Mouse (Mus musculus): ENCODE data around the gene Lrpprc. TPM values are rescaled to one million over a fixed set of nuclear protein-coding genes. Genes with fewer than 3 reads are reported as not detected.
A peak's percentile ranks its signal among the peaks of the same experiment; 100 is the strongest.

The Lrpprc gene
- polyA plus RNA-seq, 1 experiment from 2014 or later = 56.7 TPM

DNA sequence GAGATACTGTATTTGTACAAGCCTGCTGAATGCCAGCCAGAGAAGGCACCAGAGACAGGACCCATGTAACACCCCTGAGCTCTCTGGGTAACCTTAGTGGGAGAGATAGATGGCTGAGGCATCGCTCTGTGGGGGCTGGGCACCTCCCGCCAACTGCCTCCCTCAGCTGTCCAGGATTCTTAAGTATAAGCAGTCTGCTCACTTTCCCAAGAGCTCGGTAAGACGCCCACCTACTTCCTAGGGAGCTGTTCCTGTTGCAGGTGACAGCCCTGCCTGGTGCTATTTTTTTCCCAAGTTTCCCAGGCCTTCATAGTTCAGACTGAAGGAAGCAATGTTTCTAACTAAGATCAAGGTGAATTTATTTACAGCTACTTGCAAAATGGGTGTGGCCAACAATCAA is 115.4 kb downstream of the Lrpprc start:
- Histone ChIP-seq H3K4me1 (peaks cover 41% of the 10 kb centered on the region), H3K9me3 (no peaks in the 10 kb centered on the region), H3K4me3 (no peak overlapping the region), H3K27ac (replicated peaks) (no peak overlapping the region), H3K36me3 (replicated peaks) (no peaks in the 10 kb centered on the region), H3K27me3 (replicated peaks; ENCODE audit: low read depth, poor library complexity, severe bottlenecking) (peaks cover 24% of the 10 kb centered on the region)
- WGBS = 65% methylated on average over 4 of the region's 4 CpGs
- peak; percentile 11 for DNase-seq (ENCODE audit: low spot score)

DNA sequence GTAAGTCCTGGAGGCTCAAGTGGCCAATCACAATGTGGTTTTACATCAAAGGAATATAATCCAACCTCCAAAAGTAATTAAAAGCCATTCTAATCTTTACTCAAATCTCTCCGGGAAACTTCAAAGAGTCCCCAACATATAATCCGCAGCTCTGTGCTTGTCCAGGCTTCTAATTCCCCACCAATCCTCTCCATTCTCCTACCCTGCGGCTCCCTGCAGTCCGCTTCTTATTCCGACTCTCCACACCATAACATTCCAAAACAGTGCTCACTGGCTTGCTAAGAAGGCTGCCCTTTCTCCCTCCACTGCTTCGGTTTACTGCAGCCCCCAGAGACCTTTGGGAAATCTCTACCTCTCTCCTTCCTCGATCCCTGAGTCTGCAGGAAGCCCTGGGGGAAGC is 116.5 kb downstream of the Lrpprc start:
- Histone ChIP-seq H3K9me3 (no peaks in the 10 kb centered on the region), H3K27ac (replicated peaks) (0 out of 2 replicates have a peak overlapping the region, but pooled peaks have one; percentile 4), H3K27me3 (replicated peaks; ENCODE audit: low read depth, poor library complexity, severe bottlenecking) (peaks cover 24% of the 10 kb centered on the region), H3K36me3 (replicated peaks) (no peaks in the 10 kb centered on the region), H3K4me3 (no peak overlapping the region), H3K4me1 (peaks cover 41% of the 10 kb centered on the region)
- no peak for DNase-seq (ENCODE audit: low spot score)
- 13% methylated on average over 7 of the region's 7 CpGs for WGBS

DNA sequence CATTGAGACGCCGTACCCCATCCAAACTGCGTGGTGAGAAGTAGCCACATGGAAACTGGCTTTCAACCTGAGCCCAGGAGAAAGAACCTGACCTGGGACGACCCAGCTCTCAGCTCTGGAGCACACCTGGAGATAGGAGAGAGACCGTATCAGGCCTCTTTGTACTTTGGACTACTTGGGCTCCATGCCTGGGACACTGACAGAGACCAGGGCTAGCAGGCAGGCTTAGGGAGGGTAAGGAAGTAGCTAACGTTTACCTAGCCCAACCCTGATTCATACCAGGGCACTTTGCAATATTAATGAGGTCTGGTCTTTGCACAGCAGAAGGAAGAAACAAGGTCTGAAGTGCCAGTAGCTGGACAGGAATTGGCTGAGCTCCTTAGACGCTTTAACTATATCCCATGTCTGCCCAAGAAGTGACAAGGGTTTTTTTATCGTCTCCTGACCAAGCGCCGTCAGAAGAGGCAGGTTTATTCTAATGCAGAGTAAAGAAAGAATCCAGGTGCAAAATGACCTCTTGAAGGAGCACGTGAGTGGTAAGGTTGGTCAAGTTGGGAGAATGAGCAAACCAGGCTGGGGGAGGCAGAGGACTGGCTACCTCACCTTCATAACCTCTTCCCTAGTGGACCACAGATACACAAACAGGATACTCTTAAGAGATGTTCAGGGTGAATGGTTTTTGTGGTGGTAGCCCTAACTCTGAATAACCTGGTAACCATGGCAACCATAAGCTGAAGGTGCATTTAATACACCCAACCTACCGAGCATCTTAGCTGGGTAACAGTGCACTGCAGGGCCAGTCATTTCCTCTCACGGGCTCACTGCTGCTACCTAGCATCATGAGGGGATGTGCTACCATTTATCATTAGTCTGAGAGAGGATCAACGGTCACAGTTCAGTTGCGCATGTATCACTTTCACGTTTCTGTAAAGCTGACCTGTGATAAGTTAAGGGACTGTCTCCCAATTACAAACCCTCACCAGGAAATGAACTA is 117.9 kb downstream of the Lrpprc start:
- Histone ChIP-seq H3K27ac (replicated peaks) (no peak overlapping the region), H3K27me3 (replicated peaks; ENCODE audit: low read depth, poor library complexity, severe bottlenecking) (peaks cover 24% of the 10 kb centered on the region), H3K4me1 (peaks cover 41% of the 10 kb centered on the region), H3K9me3 (no peaks in the 10 kb centered on the region), H3K36me3 (replicated peaks) (no peaks in the 10 kb centered on the region), H3K4me3 (no peak overlapping the region)
- DNase-seq (ENCODE audit: low spot score) = no peak
- 79% methylated on average over 16 of the region's 16 CpGs for WGBS

- no peak overlapping the region for H3K4me3 ChIP-seq
- no peak for DNase-seq (ENCODE audit: low spot score)
- H3K36me3 ChIP-seq (replicated peaks) = no peaks in the 10 kb centered on the region
- 91% methylated on average over 3 of the region's 3 CpGs for WGBS
- H3K4me1 ChIP-seq = peaks cover 21% of the 10 kb centered on the region
- no peak overlapping the region for H3K27ac ChIP-seq (replicated peaks)
- no peaks in the 10 kb centered on the region for H3K27me3 ChIP-seq (replicated peaks; ENCODE audit: low read depth, poor library complexity, severe bottlenecking)
- no peaks in the 10 kb centered on the region for H3K9me3 ChIP-seq
Measured at GRCm38 (mm10) chr17:84667848-84668247, 122.7 kb downstream of the Lrpprc start.

- Histone ChIP-seq H3K27ac (replicated peaks) (0 out of 2 replicates have a peak overlapping the region, but pooled peaks have one; percentile 24), H3K4me1 (peaks cover 19% of the 10 kb centered on the region), H3K9me3 (no peaks in the 10 kb centered on the region), H3K4me3 (no peak overlapping the region), H3K36me3 (replicated peaks) (no peaks in the 10 kb centered on the region), H3K27me3 (replicated peaks; ENCODE audit: low read depth, poor library complexity, severe bottlenecking) (no peaks in the 10 kb centered on the region)
- 31% methylated on average over 9 of the region's 9 CpGs for WGBS
- DNase-seq (ENCODE audit: low spot score) = no peak
Measured at GRCm38 (mm10) chr17:84665691-84666090, 124.9 kb downstream of the Lrpprc start.

DNA sequence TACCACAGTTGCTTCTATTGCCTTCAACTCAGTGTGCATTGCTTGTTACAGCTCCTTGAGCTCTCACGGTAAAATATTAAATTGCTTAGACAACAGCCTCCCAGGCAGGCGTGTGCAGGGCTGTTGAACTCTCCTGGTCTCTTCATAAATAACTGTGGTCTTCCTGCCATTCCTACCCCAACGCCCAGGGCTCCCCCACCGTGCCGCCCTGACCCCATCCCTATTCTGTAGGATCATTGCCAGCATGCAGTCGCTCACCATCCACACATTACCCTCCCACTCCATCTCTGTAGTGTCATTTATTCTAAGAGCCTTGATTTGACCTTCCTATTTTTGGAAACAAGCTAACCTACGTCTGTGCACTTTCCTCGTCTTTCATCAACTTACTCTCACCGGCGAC is 125.5 kb downstream of the Lrpprc start:
- Histone ChIP-seq H3K9me3 (no peaks in the 10 kb centered on the region), H3K4me1 (peaks cover 19% of the 10 kb centered on the region), H3K27ac (replicated peaks) (no peak overlapping the region), H3K36me3 (replicated peaks) (no peaks in the 10 kb centered on the region), H3K4me3 (no peak overlapping the region), H3K27me3 (replicated peaks; ENCODE audit: low read depth, poor library complexity, severe bottlenecking) (no peaks in the 10 kb centered on the region)
- WGBS = 57% methylated on average over 10 of the region's 10 CpGs
- DNase-seq (ENCODE audit: low spot score) = no peak

GRCm38 (mm10) chr17:84658951-84659350 is 131.6 kb downstream of the Lrpprc start:
- H3K9me3 ChIP-seq = no peaks in the 10 kb centered on the region
- WGBS = 76% methylated on average over 8 of the region's 8 CpGs
- H3K27me3 ChIP-seq (replicated peaks; ENCODE audit: low read depth, poor library complexity, severe bottlenecking) = no peaks in the 10 kb centered on the region
- H3K27ac ChIP-seq (replicated peaks) = peak overlapping the region; percentile 45
- peaks cover 42% of the 10 kb centered on the region for H3K4me1 ChIP-seq
- no peak overlapping the region for H3K4me3 ChIP-seq
- no peaks in the 10 kb centered on the region for H3K36me3 ChIP-seq (replicated peaks)
- no peak for DNase-seq (ENCODE audit: low spot score)

DNA sequence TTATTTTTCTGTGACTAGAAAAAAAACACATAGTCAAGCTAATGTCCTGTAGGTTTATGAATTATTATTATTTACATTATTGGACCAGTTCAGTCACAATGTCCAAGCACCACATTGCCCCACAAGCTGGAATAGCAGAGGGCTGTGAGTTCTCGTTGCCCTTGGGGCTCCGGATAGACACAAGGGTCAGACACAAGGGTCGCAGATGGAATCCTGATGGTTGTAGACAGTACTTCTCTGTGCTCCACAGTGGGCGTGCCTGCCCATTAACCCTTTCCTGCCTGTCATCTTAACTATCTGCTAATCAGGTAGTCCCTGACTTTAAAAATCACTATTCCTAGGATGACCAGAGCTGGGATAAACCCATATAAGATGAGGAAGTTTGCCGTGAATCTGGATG is 132.4 kb downstream of the Lrpprc start:
- 29% methylated on average over 5 of the region's 5 CpGs for WGBS
- Histone ChIP-seq H3K27me3 (replicated peaks; ENCODE audit: low read depth, poor library complexity, severe bottlenecking) (no peaks in the 10 kb centered on the region), H3K36me3 (replicated peaks) (0 out of 2 replicates have a peak, but pooled peaks cover 2% of the 10 kb centered on the region), H3K4me3 (no peak overlapping the region), H3K27ac (replicated peaks) (peak overlapping the region; percentile 45; the same call in 1 of the 2 replicates), H3K9me3 (no peaks in the 10 kb centered on the region), H3K4me1 (peaks cover 42% of the 10 kb centered on the region)
- DNase-seq (ENCODE audit: low spot score) = peak; percentile 71

DNA sequence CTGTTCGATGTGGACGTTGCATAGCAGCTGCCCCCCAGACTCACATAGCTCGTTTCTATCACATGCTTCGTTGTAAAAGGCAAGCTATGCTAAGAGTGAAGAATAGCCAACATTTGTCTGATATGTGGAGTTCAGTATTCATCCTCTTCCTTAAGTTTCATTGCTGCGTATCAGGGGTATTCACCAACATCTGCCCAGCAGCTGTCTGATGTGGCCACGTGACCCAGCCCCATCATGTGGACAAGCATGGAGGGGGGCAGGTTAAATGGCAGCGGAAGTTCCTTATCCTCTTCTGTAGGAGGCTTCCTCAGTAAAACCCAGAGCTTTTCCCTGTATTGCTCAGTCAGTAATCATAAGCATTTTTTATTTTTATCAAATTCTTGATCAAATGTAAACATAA is 132.8 kb downstream of the Lrpprc start:
- Histone ChIP-seq H3K36me3 (replicated peaks) (0 out of 2 replicates have a peak, but pooled peaks cover 3% of the 10 kb centered on the region), H3K9me3 (no peaks in the 10 kb centered on the region), H3K27me3 (replicated peaks; ENCODE audit: low read depth, poor library complexity, severe bottlenecking) (no peaks in the 10 kb centered on the region), H3K4me1 (peaks cover 42% of the 10 kb centered on the region), H3K4me3 (no peak overlapping the region), H3K27ac (replicated peaks) (peak overlapping the region; percentile 59; the same call in 1 of the 2 replicates)
- 48% methylated on average over 7 of the region's 7 CpGs for WGBS
- DNase-seq (ENCODE audit: low spot score) = peak; percentile 70

GRCm38 (mm10) chr17:84657422-84657732 is 133.2 kb downstream of the Lrpprc start:
- 75% methylated on average over 3 of the region's 3 CpGs for WGBS

GRCm38 (mm10) chr17:84656653-84657421 is 133.8 kb downstream of the Lrpprc start:
- H3K36me3 ChIP-seq (replicated peaks) = 0 out of 2 replicates have a peak, but pooled peaks cover 3% of the 10 kb centered on the region
- no peaks in the 10 kb centered on the region for H3K27me3 ChIP-seq (replicated peaks; ENCODE audit: low read depth, poor library complexity, severe bottlenecking)
- no peak for DNase-seq (ENCODE audit: low spot score)
- H3K4me1 ChIP-seq = peaks cover 39% of the 10 kb centered on the region
- H3K4me3 ChIP-seq = no peak overlapping the region
- H3K9me3 ChIP-seq = no peaks in the 10 kb centered on the region
- 82% methylated on average over 19 of the region's 19 CpGs for WGBS
- H3K27ac ChIP-seq (replicated peaks) = peak overlapping the region; percentile 59; the same call in 1 of the 2 replicates

More at GRCm38 (mm10) chr17:84657422-84657732, 133.2 kb downstream of the Lrpprc start:
- no peaks in the 10 kb centered on the region for H3K9me3 ChIP-seq
- 0 out of 2 replicates have a peak, but pooled peaks cover 3% of the 10 kb centered on the region for H3K36me3 ChIP-seq (replicated peaks)
- H3K27ac ChIP-seq (replicated peaks) = peak overlapping the region; percentile 59; the same call in 1 of the 2 replicates
- H3K27me3 ChIP-seq (replicated peaks; ENCODE audit: low read depth, poor library complexity, severe bottlenecking) = no peaks in the 10 kb centered on the region
- no peak for DNase-seq (ENCODE audit: low spot score)
- peaks cover 42% of the 10 kb centered on the region for H3K4me1 ChIP-seq
- H3K4me3 ChIP-seq = no peak overlapping the region

GRCm38 (mm10) chr17:84656205-84656604 is 134.4 kb downstream of the Lrpprc start:
- 72% methylated on average over 5 of the region's 5 CpGs for WGBS
- Histone ChIP-seq H3K9me3 (no peaks in the 10 kb centered on the region), H3K27me3 (replicated peaks; ENCODE audit: low read depth, poor library complexity, severe bottlenecking) (no peaks in the 10 kb centered on the region), H3K36me3 (replicated peaks) (0 out of 2 replicates have a peak, but pooled peaks cover 3% of the 10 kb centered on the region), H3K4me1 (peaks cover 37% of the 10 kb centered on the region), H3K27ac (replicated peaks) (0 out of 2 replicates have a peak overlapping the region, but pooled peaks have one; percentile 30), H3K4me3 (no peak overlapping the region)
- no peak for DNase-seq (ENCODE audit: low spot score)

Data from embryonic facial prominence, embryonic 10.5 days (tissue).